Mouse (Mus musculus) spleen, embryonic (tissue): Measurements from ENCODE around the gene Hist1h2ab.

Experiments
- CTCF ChIA-PET: fragments of 350-600 bp; sonication (Branson Sonifier 250); formaldehyde crosslinking; loops from one replicate; lab custom pipeline; 2022; lab: Charles Lee

Gene Hist1h2ab

GRCm38 (mm10) chr13:23765172-23765513 is 14.2 kb downstream of the Hist1h2ab start:
- CTCF ChIA-PET: interaction anchor here (0.5 to 0.6 kb wide), 2 partner anchors 31 to 1761 kb away, joined by 3 to 6 read pairs; no protein-coding TSS in a partner anchor

DNA sequence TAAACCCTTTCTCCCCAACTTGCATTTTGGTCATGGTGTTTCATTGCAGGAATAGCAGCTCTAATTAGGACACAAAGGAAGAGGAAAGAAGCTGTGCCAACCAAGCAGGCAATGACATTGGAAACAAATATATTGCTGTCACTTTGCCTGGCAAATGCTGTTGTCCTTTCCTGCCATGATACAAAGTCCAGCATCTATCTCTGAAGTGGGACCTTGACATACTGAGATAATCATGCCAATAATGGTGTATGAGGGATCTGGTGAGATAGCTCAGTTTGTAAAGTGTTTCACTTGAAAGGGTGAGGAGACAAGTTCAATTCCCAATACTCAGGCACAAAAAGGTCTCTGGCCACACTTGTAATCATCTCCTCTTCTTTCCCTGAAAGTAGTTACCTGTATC is 15.8 kb downstream of the Hist1h2ab start:
- CTCF ChIA-PET: no interaction called here

DNA sequence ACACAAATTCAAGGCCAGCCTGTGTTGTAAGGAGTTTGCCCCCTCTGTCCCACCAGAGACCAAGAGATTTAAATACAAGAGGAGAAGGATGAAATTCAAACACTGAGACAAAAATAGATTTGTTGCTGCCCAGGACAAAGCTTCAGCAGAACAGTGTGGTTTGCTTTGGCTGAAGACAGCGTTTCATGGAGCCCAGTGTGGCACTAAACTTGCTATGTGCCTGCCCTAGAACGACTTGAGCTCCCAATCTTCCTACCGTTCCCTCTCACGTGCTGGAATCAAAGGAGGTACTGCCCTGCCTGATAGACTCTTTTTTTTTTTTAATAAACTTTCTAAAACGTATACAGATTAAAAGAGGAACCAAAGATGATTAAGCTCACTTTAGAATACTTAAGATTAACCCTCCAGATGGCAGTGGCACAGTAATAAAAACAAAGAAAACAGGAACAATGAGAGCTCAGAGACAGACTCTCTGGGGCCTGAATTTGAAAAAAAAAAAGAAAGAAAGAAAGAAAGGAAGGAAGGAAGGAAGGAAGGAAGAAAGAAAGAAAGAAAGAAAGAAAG is 18.0 kb downstream of the Hist1h2ab start:
- CTCF ChIA-PET: interaction anchor here (0.6 kb wide), 2 partner anchors 71 to 302 kb away, joined by 3 to 6 read pairs; no protein-coding TSS in a partner anchor

DNA sequence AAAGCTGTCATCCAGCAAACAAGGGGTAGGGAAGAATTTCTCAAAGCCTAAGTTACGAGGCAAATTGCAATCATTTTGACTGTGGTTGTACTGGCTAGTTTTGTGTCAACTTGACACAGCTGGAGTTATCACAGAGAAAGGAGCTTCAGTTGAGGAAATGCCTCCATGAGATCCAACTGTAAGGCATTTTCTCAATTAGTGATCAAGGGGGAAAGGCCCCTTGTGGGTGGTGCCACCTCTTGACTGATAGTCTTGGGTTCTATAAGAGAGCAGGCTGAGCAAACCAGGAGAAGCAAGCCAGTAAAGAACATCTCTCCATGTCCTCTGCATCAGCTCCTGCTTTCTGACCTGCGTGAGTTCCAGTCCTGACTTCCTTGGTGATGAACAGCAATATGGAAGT is 18.7 kb downstream of the Hist1h2ab start, which contains the start of gene Trim38:
Gene Trim38, plus strand, starts transcription at position 301 of the 400 bp plus-strand sequence.
- CTCF ChIA-PET: interaction anchor here (0.6 kb wide), 1 partner anchor 303 kb away, joined by 3 read pairs; no protein-coding TSS in a partner anchor

GRCm38 (mm10) chr13:23772561-23773313 is 21.8 kb downstream of the Hist1h2ab start:
- CTCF ChIA-PET: no interaction called here

GRCm38 (mm10) chr13:23778339-23778738 is 27.4 kb downstream of the Hist1h2ab start:
- CTCF ChIA-PET: interaction anchor here (0.7 kb wide), 1 partner anchor 8 kb away, joined by 10 read pairs; no protein-coding TSS in a partner anchor

DNA sequence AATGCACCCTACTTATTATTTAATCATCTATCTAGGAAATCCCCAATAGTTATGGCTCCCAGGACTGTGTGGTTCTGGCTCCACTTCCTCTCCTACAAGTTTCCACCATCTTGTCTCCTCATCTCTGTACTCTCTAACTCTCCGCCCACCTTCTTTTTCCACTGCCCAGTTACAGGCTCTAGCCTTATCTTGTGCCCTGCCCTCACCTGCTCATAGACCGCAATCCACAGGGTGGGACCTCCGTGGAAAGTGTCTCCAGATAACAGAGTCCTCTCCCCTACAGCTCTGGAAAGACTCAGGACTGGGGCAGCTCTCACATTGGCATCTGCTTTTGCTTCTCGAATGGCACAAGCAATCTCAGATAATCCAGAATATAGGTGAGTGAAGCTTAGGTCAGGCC is 28.1 kb downstream of the Hist1h2ab start:
- CTCF ChIA-PET: no interaction called here

DNA sequence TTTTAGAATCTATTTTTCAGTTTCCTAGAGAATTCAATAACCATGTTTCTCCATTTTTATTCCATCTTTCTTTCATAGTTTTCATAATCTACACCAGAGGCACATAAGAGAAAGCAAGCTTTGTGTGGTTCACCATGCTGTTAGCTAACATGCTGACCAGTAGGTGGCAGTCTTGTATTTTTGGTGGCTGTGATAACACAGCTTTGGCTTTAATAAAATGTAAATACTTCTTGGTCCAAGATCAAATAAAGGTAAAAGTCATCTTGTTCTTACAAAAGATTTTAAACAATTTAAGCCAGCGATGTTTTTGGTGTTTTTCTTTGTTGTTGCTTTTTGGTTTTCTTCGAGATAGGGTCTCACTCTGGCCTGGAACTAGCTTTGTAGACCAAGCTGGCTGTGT is 41.6 kb downstream of the Hist1h2ab start:
- CTCF ChIA-PET: interaction anchor here (0.6 to 0.7 kb wide), 2 partner anchors 490 to 1109 kb away, joined by 3 read pairs; no protein-coding TSS in a partner anchor

DNA sequence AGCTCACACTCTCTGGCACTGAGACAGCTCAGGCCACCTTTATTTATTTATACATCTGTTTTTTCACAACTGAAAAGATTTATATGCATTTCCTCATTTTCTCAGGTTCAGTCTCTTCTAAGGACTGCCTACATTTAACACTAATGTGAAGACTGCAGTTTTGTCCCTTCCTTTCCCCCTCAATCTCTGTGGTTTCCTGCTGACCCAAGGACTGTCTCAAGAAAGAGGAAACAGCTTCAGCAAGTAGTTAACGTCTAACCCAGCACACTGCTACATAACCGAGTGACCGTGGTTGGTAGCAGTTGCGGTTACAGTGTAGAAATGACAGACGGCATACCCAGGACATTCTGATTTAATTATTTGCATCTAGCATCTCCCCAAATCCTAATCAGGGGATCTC is 48.5 kb downstream of the Hist1h2ab start:
- CTCF ChIA-PET: no interaction called here
